Mouse (Mus musculus): Measurements from ENCODE around the gene Gm10053.

DNA sequence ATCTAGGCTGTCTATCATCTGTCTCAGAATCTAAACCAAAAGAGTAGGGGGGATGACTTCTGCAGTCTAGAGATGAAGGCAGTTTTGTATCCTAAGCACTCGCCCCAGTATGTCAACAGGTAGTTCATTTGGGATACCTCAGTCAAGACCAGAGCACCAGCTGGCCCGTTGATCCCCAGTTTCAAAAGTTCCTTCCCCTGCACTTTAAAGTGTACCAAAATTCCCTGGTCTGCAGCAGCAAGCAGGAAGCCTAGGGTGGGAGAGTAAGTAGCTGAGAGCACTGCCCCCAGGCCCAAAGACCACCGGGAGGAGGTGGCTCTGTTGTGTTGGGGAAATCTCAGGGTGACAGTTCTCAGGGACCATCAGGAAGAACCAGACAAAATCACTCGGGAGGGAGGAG is 21.1 kb downstream of the Gm10053 start:
- TF ChIP-seq CTCF (IDR thresholded peaks at IDR 0.05; ENCODE audit: control insufficient read depth, insufficient read depth, insufficient replicate concordance, low read depth, low read length) (no peak), POLR2A (IDR thresholded peaks at IDR 0.05; ENCODE audit: control insufficient read depth, low read depth, low read length) (no peak)

Measured in testis, adult 2 months (tissue).